Mouse (Mus musculus) central nervous system, embryonic 14 days (tissue): ENCODE data around the gene Tmem82. TPM values are rescaled to one million over a fixed set of nuclear protein-coding genes. Genes with fewer than 3 reads are reported as not detected.

Experiments used
- polyA plus RNA-seq: library from polyadenylated mRNA; depleted of rRNA; stranded (reverse); fragments of >200 nt; gene quantifications from 2 replicates; pipeline ENCODE4 v1.2.3, GENCODE M21; 2012; rRNA removed

The Tmem82 gene
- polyA plus RNA-seq = 0.27 and 0.28 TPM in 2 replicates

GRCm38 (mm10) chr4:141618565-141619243 is at the start of gene Tmem82:
Tmem82 (minus strand) TSS chr4:141618633.

GRCm38 (mm10) chr4:141664799-141665198 is 46.4 kb upstream of the Tmem82 start, which contains the start of gene Plekhm2:
Plekhm2 (minus strand) TSS chr4:141664899.

GRCm38 (mm10) chr4:141623666-141624065 is 5.2 kb upstream of the Tmem82 start, which contains the start of gene Slc25a34:
Slc25a34 (minus strand) TSS chr4:141623821.

GRCm38 (mm10) chr4:141605861-141606260 is 12.6 kb downstream of the Tmem82 start, which contains the start of gene Fblim1:
Fblim1 (minus strand) TSS chr4:141606096.

Other genes starting within 250 kb of the Tmem82 start
- 0.05 and 0.39 TPM in 2 replicates for gene Clcnka, start 219.9 kb downstream of the Tmem82 start, polyA plus RNA-seq
- 0.02 and 0.23 TPM in 2 replicates for gene Clcnkb, start 202.6 kb downstream of the Tmem82 start, polyA plus RNA-seq
- 0.07 and 0.61 TPM in 2 replicates for gene Hspb7, start 197.9 kb downstream of the Tmem82 start, polyA plus RNA-seq
- 0.35 and 0.53 TPM in 2 replicates for gene Srarp, start 182.5 kb downstream of the Tmem82 start, polyA plus RNA-seq
- gene Zbtb17, start 174.0 kb downstream of the Tmem82 start, polyA plus RNA-seq = 65.4 and 70.0 TPM in 2 replicates
- gene Spen, start 80.0 kb downstream of the Tmem82 start, polyA plus RNA-seq = 17.6 and 19.3 TPM in 2 replicates
- 37.4 and 53.4 TPM in 2 replicates for gene Fblim1, start 12.5 kb downstream of the Tmem82 start, polyA plus RNA-seq
- gene Slc25a34, start 5.2 kb upstream of the Tmem82 start, polyA plus RNA-seq = 0.34 and 0.36 TPM in 2 replicates
- gene Plekhm2, start 46.3 kb upstream of the Tmem82 start, polyA plus RNA-seq = 43.2 and 46.7 TPM in 2 replicates
- gene Rsc1a1, start 67.0 kb upstream of the Tmem82 start, polyA plus RNA-seq = 3.3 and 5.3 TPM in 2 replicates
- gene Ddi2, start 104.8 kb upstream of the Tmem82 start, polyA plus RNA-seq = 14.8 and 16.4 TPM in 2 replicates
- gene Agmat, start 128.0 kb upstream of the Tmem82 start, polyA plus RNA-seq = 0.08 TPM in 1 of 2 replicates, not detected in the other
- 16.0 and 16.2 TPM in 2 replicates for gene Dnajc16, start 172.3 kb upstream of the Tmem82 start, polyA plus RNA-seq
- gene Casp9, start 175.0 kb upstream of the Tmem82 start, polyA plus RNA-seq = 23.8 and 24.5 TPM in 2 replicates
- 0.06 TPM in 1 of 2 replicates, not detected in the other for gene Cela2a, start 207.5 kb upstream of the Tmem82 start, polyA plus RNA-seq
- 0.07 and 0.15 TPM in 2 replicates for gene Ctrc, start 227.7 kb upstream of the Tmem82 start, polyA plus RNA-seq